Mouse (Mus musculus): ENCODE measurements around the gene Pebp1.

DNA sequence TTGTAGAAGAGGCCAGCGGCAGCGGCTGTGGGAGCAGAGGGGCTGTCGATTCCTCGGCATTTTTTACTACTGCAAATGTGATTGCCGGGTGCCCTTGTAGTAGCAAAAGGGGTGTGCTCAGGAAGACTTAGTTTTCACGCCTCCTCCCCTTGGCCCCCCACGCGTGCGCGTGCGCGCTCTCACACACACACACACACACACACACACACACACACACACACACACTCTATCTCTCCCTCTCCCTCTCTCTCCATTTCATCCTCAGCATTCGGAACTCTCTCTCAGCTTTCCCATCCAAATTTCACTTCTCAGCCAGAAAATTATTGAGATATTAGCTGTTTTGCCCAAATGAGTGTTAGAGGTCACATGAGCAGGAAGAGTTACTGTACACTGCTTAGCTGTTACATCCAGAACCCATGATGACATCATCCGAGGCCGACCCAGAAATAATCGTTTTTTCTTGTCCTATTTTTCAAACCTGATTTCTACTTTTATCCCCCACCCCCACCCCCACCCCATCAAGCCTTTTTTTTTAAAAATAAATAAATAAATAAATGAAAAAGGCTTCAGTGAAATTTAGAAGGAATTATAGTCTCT, 45.4 kb downstream of the Pebp1 start:
- TF ChIP-seq CTCF (IDR thresholded peaks at IDR 0.05; ENCODE audit: insufficient read depth, low read depth, low read length) (no peak), POLR2A (IDR thresholded peaks at IDR 0.05; ENCODE audit: insufficient read depth, low read depth, low read length) (no peak)
